Mouse (Mus musculus) cerebellum, adult 18-20 months (tissue): ENCODE data around the gene Il11.
"Not testable (repeated sequence)": the region's sequence is repeated elsewhere in the genome, so short reads cannot be mapped to it uniquely, and the experiment has no call there.

Experiments used
- DNase-seq, 2 experiments: peaks; one replicate each; pipeline ENCODE4 v3.0.0; 2021

Il11 gene

DNA sequence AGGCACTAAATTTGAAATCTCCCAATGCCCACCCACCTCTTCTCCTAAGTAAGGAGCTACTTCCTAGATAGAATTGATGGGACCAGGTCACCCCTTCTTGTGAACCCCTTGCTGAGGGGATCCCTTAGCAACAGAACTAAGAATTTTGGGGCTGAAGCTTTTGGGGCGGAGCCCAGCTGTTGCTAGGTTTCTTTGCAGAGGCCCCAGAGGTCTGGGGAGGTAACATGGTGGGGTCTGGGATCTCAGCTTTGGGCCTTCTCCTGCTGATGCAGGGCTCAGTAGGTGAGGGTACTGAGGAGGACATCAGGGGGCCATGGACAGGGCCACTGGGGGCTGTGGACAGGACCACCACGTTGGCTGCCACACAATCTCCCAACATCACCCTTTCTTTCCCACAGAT, at the start of gene Il11, which contains the start of gene Tmem190:
Gene Il11, minus strand, starts transcription at position 101 of the 400 bp plus-strand sequence.
Gene Tmem190, plus strand, starts transcription at position 179 of the 400 bp plus-strand sequence.
- DNase-seq = no peak

- DNase-seq = no peak
Measured at GRCm38 (mm10) chr7:4830476-4830875, 47.8 kb upstream of the Il11 start.

DNA sequence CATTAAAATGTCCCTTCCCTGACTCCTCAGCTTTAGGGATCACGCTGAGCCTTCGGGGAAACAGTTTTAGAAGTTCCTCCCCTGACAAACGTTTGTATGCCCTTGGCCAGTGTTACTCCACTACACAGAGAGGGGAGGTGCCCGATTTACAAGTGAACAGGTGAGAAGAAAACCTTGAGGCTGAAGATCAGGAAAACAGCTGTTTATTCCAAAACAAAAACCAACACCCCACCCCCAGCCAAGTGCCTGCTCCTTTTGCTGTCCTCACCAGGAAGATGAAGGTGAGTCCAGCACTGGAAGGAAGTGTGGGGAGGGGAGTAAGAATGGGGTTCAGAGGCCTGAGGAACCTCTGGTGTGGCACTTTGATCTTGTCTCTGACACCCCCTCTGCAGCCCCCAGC, 42.7 kb upstream of the Il11 start:
- no peak for DNase-seq

- no peak for DNase-seq
Measured at GRCm38 (mm10) chr7:4822162-4822907, 39.7 kb upstream of the Il11 start.

DNA sequence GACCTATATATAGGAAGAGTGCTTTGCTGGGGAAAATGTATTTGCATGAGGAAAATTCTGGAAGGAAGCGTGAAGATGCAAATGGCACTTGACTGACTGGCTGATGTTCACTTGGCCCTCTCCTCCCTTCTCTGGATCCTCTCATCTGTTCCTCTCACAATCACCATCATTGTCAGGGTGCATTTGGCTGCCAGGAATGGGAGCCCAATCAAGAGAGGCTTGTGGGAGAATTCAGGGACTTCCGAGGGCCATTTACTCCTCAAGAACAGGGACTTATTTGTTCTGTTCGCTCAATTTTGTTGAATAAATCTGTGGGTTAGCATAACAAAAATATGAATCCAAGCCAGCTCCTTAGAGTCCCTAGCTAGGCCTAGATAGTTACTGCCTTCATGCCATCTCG, 39.0 kb upstream of the Il11 start:
- no peak for DNase-seq

DNA sequence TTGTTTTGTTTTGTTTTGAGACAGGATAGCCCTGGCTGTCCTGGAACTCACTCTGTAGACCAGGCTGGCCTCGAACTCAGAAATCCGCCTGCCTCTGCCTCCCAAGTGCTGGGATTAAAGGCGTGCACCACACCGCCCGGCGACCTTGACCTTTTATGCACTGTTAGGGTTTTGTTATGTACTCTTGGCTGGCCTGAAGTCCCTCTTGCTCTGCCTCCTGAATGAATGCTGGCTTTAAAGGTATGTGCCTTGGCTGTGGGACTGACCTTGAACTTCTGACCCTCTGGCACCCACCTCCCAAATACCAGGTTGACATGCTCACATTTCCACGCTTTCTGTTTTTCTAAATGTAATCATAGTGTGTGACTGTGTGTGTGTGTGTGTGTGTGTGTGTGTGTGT, 38.3 kb upstream of the Il11 start:
- DNase-seq = not testable (repeated sequence)

DNA sequence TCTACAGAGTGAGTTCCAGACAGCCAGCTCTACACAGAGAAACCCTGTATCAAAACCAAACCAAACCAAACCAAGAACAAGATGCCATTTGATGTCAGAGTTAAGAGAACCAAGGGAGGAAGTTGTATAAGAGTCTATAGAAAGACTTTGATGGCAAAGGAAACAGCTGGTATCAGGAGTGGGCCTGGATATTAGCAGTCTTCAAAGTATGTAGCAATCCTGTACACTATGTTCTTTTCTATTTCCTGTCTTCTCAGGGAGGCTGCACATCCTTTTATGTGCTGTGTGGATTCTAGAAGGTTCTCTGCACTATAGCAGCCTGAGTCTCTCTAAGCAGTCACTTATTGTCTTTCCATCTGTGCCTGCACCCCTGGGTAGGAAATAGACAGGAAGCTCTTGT, 33.9 kb upstream of the Il11 start:
- DNase-seq = no peak

DNA sequence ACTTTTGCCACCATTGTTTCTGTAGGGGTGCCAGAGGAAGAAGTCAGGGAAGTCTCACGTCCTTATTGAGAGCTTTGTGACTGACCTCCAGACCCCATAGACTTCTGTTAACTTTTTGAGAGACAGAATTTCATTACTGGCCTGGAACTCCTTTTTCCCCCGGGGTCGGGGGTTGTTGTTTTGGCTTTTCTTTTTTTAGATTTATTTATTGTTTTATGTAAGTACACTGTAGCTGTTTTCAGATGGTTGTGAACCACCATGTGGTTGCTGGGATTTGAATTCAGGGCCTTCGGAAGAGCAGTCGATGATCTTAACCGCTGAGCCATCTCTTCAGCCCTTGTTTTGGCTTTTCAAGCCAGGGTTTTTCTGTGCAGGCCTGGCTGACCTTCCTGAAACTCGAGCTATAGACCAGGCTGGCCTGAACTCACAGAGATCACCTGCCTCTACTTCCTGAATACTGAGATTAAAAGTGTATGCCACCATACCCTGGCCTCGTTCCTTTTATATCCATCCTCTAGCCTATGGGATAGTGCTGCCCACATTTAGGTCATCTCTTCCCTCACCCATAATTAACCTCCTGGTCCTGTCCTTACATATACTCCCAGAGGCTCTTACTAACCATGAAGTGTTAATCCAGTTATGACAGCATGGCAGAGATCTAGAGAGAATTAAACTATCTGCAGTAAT, 30.6 kb upstream of the Il11 start:
- DNase-seq = no peak

DNA sequence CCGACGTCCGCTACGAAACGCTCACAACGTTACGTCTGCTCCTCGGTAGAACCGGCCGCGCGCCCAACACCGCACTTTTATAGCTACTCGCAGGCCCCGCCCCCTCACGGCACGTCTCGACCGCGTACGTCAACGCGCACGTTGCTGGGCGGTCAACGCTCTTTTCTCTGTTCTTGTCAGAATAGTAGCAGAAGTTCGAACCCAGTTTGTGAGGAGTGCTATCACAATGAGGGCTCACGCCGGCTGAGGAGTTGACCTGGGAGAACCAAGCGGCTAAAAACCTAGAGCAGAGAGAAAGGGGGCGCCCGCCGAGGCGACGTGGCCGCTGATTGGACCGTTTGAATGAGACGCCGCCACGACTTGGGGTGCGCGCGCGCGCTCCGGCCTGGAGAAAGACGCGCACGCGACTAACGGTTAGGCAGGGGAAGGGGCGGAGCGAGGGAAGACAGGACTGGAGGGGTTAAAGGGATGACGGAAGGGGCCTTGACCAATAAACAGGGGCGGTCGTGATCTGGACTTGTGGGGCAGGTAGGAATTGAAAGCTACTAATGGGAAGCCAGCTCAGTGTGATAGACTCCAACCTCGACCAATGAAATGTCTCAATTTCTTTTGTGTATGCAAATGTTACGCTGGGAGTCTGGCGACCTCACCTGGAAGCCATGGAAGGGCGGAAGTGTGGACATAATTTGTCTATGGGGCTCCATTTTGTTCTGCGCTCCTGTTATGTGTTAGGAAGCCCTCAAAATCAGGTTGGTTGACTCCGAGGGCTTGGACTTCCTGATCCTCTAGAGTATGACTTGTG, 29.8 kb upstream of the Il11 start, which contains the start of gene Ube2s:
Gene Ube2s, minus strand, starts transcription at position 288 of the 802 bp plus-strand sequence.
- DNase-seq = peak; percentile 98 to 100

- DNase-seq = peak in 1 of 2 experiments; percentile 36
Measured at GRCm38 (mm10) chr7:4811842-4812302, 29.2 kb upstream of the Il11 start.

GRCm38 (mm10) chr7:4811131-4811530, 28.5 kb upstream of the Il11 start:
- not testable (repeated sequence) for DNase-seq

DNA sequence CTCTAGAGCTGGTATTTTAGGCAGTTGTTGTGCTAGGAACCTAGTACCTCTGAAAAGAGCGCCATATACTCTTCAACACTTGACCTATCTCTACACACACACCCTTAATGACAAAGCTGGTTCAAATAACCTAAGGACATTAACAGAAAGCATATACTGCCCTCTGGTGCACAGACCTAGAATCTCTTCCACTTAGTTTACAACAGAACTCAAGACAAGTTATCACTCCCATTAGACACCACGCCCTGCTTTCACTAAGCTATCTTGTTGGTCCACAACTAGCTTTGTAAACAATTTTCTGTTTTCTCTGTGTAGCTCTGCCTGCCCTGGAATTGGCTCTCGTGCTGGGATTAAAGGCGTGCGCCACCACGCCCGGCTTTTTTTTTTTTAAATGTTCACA, 24.1 kb upstream of the Il11 start:
- peak; percentile 43 to 45 for DNase-seq

GRCm38 (mm10) chr7:4802247-4802646, 19.6 kb upstream of the Il11 start:
- no peak for DNase-seq

- DNase-seq = peak; percentile 48 to 49
Measured at GRCm38 (mm10) chr7:4795767-4796433, 13.2 kb upstream of the Il11 start.

DNA sequence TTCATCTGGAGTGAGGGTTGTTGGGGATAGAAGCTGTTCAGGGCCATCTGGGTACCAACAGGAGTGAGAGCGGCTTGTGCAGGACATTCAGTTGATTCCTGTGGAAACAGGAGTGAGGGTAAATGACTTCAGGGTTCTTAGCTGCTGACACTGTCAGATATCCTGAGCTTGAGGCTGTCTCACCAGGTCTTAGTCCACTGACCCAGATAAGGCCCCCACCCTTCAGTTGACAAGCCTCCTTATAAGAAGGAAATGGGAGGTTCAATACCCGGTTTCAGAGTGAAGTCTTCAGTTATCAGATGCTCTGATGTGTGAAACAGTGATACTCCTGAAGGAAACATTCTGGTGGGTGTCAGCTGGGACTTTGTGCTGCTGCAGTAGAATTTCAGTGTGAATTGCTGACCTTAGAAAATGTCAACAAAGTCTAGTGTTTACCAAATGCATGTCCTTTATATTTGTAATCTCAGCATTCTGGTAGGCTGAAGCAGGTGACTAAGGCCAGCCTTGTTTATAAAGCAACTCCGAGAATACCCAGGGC, 12.0 kb upstream of the Il11 start:
- no peak for DNase-seq

- DNase-seq = no peak
Measured at GRCm38 (mm10) chr7:4793674-4794073, 11.0 kb upstream of the Il11 start.

GRCm38 (mm10) chr7:4793248-4793647, 10.6 kb upstream of the Il11 start:
- not testable (repeated sequence) for DNase-seq

DNA sequence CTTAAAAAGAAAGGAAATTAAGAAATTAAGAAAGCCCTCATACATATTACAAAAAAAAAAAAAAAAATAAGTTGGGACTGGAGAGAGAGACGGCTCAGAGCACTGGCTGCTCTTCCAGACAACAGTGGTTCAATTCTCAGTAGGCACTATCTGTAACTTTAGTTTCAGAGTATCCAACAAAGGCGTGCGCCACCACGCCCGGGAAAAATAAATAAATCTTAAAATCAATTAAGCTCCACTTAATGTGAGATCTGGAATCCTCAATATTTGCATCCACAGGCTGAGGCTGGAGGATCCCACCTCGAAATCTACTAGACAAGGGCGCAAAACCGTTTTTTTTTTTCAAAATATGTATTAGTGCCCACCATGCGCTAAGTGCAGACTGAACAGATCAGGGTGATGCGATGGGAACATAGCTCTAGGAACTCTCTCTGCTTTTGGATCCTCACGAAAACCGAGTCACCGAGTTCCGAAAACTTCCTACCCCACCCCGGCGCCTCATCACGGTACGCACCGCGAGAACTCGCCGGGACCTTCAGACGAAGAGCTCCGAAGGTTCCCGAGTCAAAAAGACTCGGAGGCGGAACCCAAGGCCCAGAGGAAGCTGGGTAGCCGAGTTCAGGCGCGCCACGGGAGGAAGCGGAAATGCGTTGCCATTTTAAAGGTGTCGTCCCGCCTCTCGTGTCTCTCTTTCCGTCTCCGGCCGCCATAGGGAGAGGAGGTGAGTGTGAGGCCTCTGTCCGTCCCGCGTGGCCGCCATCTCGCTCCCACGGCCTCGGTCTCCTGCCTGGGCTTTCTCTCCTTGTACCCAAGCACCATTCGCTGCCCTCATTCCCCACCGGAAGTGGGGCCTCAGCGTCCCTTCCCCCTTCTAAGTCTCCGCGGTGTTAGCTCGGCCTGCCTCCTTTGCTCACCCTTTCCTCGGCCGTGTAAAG, 9.9 kb upstream of the Il11 start, which contains the start of gene Rpl28:
Gene Rpl28, plus strand, starts transcription at position 597 of the 935 bp plus-strand sequence.
- peak; percentile 93 to 97 for DNase-seq

DNA sequence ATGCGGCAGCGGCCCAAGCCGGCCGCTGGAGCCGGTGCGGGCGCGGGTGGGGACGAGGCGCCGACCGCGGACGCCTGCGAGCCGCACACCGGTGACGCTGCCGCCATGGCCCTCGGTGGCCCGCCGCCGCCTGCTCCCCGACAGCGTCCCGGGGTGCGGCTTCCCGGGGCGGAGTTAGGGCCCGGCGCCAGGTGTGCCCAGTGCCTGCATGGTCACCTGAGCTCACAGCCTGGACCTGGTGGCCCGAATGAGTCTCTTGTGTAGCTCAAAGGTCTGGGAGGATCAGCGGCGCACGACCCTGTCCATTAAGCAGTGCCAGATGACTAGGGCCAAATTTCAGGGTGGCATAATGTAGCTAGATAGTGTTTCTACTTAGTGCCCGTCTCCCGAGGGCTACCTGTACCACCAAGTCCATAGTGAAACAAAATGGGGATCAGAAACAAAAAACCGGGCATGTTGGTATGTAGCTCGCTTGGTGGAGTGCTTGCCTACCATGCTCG, 6.8 kb upstream of the Il11 start, which contains the start of gene Tmem238:
Gene Tmem238, minus strand, starts transcription at position 221 of the 500 bp plus-strand sequence.
- DNase-seq = peak in 1 of 2 experiments; percentile 73
